Mouse (Mus musculus) embryonic fibroblast, embryonic 13.5 days (primary cell): Measurements from ENCODE around the gene Phldb2.

ENCODE experiments used
- CTCF ChIP-seq: IDR thresholded peaks from 2 replicates; pipeline ENCODE4 v1.5.1; 2011; ENCODE audit warnings: mild to moderate bottlenecking, control low read depth, low read length, moderate library complexity, borderline replicate concordance; ENCODE audit not compliant: insufficient read depth
- POLR2A ChIP-seq: IDR thresholded peaks from 2 replicates; pipeline ENCODE4 v1.6.1; 2011; ENCODE audit warnings: low read depth, mild to moderate bottlenecking, control low read depth, low read length, moderate library complexity

GRCm38 (mm10) chr16:45796815-45797214, 156.6 kb downstream of the Phldb2 start:
- TF ChIP-seq CTCF (no peak), POLR2A (no peak)
